Mouse (Mus musculus): ENCODE measurements around the gene Trib3. TPM values are rescaled to one million over a fixed set of nuclear protein-coding genes. Genes with fewer than 3 reads are reported as not detected.
A peak's percentile ranks its signal among the peaks of the same experiment; 100 is the strongest.
"Not testable (repeated sequence)": the region's sequence is repeated elsewhere in the genome, so short reads cannot be mapped to it uniquely, and the experiment has no call there.

Trib3 gene
- total RNA-seq (2021), result 1 to 10 TPM; 1.0 to 1.6 TPM
- long read RNA-seq, experiment 1, partial matches to known transcripts, result 0 of 1 reads
- long read RNA-seq, experiment 1, other reads (novel, unspliced or antisense), result 0 of 1 reads
- long read RNA-seq, experiment 2, partial matches to known transcripts, result 1 of 5 reads
- long read RNA-seq, experiment 2, other reads (novel, unspliced or antisense), result 0 of 5 reads

DNA sequence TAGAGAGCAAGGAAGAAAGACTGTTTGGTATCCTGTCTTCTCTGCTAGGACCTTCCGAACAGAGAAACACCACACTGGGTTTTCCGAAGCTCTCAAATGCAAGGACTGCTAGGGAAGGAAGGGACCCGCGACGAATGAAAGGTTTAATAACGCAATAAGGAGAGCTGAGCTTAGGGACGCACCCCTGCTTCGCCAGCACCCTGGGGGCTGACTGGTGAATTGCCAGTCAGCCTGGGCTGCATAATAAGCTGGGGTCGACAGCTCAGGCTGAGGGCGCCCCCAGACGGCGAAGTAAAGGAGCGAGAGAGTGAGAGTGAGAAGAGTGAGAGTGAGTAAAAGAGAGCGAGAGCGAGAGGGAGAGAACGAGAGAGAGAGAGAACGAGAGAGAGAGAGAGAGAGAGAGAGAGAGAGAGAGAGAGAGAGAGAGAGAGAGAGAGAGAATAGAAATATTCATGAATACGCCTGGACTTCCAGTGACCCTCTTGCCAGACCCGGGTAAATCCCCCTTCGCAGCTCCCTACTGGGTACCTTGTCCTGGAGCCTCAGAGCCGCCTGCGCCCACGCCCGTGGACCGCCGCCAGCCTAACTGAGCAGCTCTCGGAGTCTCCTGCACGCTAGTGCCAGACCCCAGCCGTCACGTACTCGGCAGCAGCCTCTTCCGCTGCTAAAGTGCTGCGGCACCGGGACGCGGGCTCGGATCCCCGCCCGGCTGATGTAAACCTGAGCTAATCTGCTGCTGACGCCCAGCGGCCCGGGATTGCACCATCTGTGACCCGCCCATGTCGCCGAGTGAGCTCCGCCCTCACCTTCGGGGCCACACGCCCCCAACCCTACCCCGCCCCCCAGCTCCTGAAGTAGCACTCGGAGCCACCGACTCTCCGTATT lies at the start of gene Trib3:
Trib3 (minus strand) TSS at position 704 of the 885 bp plus-strand sequence.
- intact Hi-C loops (cut with DNase I; ENCODE audit: low total_unique reads), result no loop called here
- DNase-seq, result peak; percentile 77

DNA sequence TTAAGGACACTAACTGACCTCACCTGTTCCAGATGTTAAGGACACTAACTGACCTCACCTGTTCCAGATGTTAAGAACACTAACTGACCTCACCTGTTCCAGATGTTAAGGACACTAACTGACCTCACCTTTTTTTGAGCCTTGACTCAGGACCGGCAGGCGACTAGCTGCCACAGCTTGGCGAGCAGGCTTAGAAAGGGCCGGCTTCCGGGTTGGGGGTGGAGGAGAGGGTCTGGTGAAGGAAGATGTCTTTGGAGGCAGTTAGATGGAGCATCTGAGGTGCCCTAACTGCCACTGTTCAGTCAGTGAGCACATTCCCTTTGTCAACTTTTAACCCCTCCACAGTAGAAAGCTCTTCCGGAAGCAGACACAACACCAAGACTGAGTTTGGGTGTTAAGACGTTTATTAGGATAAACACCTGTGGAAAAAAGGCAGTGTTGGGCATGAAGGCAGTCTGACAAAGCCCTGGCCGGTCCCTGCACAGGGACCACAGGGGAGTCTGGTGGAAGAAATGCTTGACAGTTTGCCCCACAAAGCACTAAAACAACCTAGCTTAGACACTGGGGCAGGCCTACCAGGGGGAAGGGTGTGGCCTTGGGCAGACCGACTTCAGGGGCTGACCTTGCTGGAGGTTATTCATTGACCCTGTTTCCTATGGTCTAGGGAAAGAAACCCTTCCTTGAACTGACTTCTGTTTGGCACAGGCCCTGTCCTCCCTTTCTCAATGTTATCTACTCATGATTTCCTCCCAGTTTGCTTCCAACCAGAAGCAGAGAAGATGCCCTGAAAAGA lies 49.6 kb upstream of the Trib3 start:
- DNase-seq, result no peak
- intact Hi-C loops (cut with DNase I; ENCODE audit: low total_unique reads), result loop anchor here (2.0 kb wide), 1 partner anchor 43 kb away; no protein-coding TSS in a partner anchor

DNA sequence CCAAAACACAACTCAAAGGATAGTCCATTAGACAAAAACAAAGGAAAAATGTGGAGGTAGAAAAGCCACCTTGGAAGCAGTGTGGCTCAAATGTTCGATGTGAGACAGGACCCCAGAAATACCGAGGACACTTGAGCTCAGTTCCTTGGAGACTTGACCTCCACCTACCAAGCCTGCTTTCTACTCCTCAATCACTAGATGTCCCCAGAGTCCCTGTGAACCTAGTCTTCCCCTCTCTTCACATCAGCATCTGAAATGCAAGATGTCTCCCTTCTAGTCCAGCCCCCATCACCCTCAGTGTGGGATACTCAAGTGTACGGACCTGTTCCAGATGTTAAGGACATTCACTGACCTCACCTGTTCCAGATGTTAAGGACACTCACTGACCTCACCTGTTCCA lies 49.0 kb upstream of the Trib3 start:
- no peak for DNase-seq
- intact Hi-C loops (cut with DNase I; ENCODE audit: low total_unique reads), result loop anchor here (2.0 kb wide), 1 partner anchor 44 kb away; no protein-coding TSS in a partner anchor

DNA sequence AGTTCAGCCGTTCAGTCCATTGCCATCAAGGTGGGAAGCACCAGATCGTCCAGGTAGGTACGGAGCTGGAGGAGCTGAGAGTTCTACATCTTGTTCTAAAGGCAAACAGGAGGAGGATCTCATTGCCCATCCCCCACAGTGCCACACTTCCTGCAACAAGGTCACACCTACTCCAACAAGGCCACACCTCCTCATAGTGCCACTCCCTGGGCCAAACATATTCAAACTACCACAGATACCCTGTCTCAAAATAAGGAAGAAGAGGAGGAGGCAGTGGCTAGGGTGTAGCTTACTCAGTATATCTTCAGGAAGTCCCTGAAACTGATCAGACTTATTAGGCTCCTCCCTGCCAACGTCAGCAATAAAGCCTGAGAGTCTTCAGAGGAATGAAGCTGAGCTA lies 40.4 kb upstream of the Trib3 start:
- no peak for DNase-seq
- intact Hi-C loops (cut with DNase I; ENCODE audit: low total_unique reads), result no loop called here

DNA sequence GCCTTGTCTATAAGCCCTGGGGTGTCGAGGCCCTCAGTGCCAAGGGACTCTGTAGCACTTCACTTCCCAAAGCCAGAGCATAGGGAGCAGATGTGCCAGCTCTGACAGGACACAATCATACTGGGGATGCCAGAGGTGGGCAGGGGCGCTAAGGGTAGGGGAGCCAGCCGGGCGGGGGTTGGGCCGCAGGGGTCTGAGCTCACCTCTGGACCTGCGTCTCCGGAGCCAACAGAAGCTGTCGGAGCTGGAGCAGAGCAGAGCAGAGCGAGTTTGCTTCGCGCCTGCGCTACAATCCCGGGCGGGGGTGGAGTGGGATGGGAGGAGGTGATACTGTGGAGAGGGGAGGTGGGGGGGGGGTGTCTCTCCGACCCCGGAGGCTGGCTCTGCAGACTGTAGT lies 32.5 kb upstream of the Trib3 start, which contains the start of gene Nrsn2:
Nrsn2 (minus strand) TSS at position 294 of the 397 bp plus-strand sequence.
- DNase-seq, result no peak
- intact Hi-C loops (cut with DNase I; ENCODE audit: low total_unique reads), result no loop called here

DNA sequence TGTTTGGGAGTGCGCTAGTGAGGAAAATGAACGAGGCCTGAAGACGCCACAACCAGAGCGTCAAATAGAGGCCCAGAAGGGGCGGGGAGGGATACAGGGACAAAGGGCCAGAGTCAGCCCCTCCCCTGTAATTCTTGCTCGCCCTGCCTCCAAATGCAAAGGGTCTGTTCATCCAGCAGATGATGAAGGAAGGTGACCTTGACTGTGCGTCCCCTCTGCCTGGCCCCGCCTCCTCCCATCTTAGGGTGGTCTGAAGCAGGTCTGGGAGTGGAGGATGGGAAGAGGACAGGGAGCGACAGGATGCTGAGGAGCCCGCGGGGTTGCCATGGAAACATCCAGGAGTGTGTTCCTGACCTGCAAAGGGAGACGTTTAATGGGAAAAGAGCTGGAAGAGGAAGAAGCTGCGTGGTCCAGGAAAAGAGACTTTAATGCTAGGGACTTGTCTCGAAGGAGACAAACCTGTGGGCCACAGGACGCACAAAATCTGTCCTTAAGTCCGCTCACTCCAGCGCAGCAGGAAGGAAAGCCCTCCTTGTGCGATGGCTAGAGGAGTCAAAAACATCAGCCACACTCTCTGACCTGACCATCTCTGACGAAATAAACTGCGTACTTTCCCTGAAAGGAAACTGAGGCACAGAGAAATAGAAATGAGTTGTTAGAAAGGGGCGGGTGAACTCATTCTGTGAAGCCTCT lies 32.0 kb upstream of the Trib3 start:
- DNase-seq, result no peak
- intact Hi-C loops (cut with DNase I; ENCODE audit: low total_unique reads), result no loop called here

DNA sequence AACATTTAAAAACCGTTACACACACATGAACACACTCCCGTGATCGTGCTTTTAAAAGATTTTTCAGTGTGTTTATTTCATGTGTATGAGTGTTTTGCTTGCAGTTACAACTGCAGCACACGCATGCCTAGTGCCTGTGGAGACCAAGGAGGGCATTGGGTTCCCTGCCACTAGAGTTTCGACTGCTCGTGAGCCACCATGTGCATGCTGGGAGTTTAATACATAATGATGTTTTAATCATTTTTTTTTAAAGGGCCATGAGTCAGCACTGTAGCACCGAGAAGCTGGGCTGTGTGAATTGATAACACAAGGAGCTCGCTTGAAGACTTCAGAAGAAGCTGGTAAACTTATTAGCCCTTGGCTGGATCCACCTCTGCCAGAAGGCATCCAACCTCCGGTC lies 29.7 kb upstream of the Trib3 start:
- no peak for DNase-seq
- intact Hi-C loops (cut with DNase I; ENCODE audit: low total_unique reads), result no loop called here

DNA sequence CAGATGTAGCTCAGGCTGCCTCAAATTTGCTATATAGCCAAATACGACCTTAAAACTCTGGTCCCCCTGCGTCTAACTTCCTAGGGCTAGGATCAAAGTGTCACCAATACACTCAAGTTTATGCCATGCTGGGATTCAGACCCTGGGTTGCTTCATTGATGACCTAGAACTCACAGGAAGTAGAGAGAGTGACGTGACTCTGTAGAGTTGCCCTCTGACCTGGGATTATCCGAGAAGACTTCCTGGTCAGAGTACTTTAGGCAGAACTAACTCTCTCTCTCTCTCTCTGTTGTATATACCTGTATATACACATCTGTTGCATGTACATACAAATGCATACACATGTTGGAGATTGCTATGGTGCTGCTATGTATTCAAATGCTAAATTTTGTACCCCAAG lies 28.8 kb upstream of the Trib3 start:
- intact Hi-C loops (cut with DNase I; ENCODE audit: low total_unique reads), result no loop called here
- DNase-seq, result no peak

DNA sequence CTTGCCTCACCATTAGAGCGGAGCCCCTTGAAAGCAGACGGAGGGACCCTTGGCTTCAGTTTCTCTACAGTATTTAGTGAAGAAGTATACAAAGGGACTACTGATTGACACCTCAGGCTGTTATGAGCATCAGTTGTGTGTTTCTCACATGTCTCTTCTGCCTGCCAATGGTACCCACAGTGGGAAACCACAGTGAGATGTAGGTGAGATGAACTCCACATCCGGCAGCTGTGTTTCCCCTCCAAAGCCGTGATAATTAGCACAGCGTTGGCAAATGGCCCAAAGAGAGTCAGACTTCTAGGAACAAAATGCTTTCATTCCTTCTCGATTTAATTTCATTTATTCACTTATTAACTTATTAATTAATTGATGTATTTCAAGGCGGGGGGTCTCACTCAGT lies 28.3 kb upstream of the Trib3 start:
- intact Hi-C loops (cut with DNase I; ENCODE audit: low total_unique reads), result no loop called here

DNA sequence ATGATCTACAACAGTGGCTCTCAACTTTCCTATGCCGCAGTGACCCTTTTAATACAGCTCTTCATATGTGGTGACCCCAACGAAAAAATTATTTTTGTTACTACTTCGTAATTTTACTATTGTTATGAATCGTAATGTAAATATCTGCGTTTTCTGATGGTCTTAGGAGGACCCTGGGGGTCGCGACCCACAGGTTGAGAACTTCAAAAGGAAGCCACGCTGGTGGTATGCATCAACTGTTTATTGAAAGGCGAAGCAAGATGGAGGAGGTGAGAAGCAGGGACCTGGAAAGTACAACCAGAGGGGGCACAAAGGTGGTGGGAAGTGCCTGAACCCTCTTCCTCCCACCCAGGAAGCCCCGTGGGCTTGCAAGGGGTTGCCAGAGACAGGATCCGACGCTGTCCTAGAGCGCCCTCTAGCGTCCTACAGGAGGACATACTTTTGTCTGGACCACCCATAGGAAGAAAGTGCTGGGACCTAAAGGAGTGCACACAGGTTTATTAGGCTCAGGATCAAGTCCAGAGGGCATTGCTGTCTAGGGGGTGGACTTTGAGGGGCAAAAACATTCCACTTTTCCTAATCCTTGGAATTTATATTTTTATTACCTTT lies 24.8 kb upstream of the Trib3 start:
- intact Hi-C loops (cut with DNase I; ENCODE audit: low total_unique reads), result no loop called here
- peak; percentile 32 for DNase-seq

More for the DNA sequence above, 28.3 kb upstream of the Trib3 start:
- no peak for DNase-seq

DNA sequence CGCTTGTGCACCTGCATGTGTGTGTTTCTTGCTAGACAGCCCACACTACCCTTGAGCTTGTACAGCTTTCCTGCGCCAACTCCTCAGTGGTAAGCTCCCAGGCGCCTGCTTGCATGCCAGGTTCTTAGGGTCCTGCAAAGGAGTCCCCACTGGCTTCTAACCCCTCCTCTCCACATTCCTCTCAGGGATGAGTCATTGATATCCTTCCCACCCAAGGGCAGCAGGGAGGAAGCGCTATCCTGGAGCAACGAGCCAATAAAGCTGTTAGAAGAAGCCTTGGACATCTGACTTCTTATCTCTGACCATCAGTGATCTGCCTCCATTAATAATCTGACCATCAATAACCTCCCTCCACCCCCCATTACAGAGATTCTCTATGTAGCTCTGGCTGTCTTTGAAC lies 24.1 kb upstream of the Trib3 start:
- no peak for DNase-seq
- intact Hi-C loops (cut with DNase I; ENCODE audit: low total_unique reads), result no loop called here

DNA sequence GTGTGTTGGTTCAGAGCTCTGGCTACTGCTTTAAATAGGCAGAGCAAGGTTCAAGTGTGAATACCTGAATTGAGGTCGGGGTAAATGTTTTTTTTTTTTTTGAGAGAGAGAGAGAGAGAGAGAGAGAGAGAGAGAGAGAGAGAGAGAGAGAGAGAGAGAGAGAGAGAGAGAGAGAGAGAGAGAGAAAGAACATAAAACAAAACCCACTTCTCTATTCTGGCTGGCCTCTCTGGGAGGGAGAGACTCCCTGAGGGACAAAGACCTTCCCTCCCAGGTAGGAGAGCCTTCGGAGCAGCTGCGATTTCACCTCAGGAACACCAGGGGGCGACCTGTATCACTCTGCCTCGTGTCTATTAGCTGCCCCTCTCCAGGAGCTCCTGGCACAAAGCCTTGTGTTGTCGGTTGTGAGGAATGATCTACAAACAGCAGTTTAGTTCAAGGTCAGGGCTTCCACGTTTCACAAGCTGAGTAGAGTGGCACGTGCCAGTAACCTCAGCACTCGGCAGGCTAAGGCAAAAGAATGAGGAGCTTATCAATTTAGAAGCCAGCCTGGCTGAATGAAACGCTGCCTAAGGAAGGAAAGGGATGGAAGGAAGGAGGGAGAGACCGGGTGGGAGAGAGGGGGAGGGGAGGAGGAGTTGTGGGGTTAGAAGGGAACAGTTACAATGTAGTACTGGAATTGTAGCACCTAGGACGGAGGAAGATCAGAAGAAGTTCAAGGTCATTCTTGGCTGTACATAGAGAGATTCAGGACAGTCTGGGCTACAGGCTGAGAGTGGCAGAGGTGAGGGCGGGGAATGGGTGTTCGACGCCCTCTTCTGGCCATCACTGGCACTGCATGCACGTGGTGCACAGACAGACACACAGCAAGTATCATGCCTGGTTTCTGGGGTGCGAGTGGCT lies 19.7 kb upstream of the Trib3 start:
- peak; percentile 73 for DNase-seq
- intact Hi-C loops (cut with DNase I; ENCODE audit: low total_unique reads), result no loop called here

DNA sequence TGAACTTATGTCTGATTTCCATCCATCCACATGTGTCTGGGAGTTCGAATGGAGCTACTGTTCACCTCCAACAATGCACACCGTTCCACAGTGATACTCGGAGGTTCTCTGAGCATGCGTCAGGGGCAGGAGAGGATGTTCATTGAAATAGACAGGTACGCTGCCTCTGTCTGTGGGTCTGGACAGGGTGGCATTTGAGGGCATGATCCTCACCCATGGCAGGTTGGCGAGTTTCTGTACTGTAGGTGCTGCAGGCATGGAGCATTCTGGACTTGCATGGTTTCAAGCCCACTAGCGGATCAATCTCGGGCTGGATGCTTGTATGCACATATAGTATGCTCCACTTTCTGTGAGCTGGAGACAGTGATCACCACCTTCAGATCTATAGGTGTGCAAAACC lies 17.4 kb upstream of the Trib3 start:
- intact Hi-C loops (cut with DNase I; ENCODE audit: low total_unique reads), result no loop called here
- DNase-seq, result no peak

DNA sequence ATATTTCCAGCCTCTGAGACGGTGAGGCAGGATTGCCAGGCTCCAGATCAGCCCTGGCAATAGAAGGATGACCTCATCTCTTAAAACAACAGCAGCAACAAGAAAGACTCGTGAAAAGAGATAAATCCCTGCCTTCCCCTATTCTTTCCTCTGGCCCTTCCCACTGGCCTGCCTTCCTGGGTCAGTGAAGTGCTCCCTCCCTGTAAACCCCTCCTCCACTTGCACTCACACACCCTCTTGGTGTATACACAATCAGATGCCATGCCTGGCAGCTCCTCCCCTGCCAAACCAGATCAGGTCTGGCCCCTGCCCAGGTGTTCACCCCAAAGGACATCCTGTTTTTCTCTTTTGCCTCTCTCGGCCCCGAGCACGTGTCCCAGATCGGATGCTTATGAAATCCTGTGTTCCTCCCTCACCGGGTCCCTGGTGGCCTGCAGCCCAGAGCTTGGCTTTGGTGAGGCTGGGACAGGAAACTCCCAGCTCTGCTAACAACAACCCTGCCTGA lies 16.5 kb upstream of the Trib3 start:
- DNase-seq, result peak; percentile 69
- intact Hi-C loops (cut with DNase I; ENCODE audit: low total_unique reads), result no loop called here

DNA sequence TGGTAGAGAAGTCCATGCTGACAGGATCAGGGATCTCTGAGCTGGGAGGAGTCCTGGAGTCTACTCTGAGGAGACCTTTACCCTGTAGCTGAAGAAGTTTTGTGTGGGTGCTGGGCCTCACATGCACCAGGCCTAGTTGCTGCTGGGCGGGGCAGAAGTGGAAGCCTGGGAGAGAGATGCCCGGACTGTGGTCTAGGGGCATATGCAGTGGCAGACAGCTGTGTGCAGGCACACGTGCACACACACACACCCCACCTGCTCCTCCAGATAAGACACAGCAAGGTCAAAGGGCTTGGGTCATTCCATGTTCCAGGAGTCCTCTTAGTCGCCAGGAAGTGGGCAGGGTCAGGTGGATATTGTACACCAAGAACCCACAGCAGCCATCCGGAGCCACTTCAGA lies 15.8 kb upstream of the Trib3 start:
- DNase-seq, result no peak
- intact Hi-C loops (cut with DNase I; ENCODE audit: low total_unique reads), result no loop called here

DNA sequence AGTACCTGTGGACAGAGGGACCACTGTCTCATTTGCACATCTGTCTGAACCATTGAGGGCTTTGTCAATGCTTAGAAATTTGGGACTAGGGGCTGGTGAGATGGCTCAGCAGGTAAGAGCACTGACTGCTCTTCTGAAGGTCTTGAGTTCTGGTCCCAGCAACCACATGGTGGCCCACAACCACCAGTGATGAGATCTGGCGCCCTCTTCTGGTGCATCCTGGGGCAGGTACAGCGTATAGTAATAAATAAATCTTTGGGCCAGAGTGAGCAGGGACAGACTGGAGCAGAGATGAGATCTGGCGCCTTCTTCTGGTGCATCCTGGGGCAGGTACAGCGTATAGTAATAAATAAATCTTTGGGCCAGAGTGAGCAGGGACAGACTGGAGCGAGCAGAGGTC lies 15.1 kb upstream of the Trib3 start:
- DNase-seq; intact Hi-C loops (cut with DNase I; ENCODE audit: low total_unique reads): not testable (repeated sequence)

DNA sequence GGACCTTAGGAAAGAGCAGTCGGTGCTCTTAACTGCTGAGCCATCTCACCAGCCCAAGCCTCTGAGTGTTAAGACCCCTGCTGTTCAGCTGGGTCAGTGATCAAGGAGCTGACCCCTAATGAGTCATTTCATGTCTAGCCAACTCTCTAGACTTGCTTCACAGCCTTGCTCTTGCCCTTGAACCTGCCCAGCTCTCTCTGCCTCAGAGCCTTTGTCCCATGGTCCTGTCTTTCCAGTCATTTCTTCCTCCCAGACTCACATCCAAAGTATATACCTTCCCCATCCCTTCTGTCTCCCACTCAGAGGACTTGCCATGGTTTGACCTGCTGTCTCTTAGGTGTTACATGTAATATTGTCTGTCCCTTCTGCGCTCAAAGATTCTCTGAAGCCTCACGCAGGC lies 13.4 kb upstream of the Trib3 start:
- no peak for DNase-seq
- intact Hi-C loops (cut with DNase I; ENCODE audit: low total_unique reads), result no loop called here
